Mouse (Mus musculus) thymus, adult 2 months (tissue): ENCODE measurements at regions not wholly inside any gene's neighbourhood (a gene's known extent, or its start where the extent isn't known, plus 50 kb on each side); places are given as distances from the start of the nearest gene placed in this dataset.

Source experiments
- CTCF ChIP-seq: fragments of 200-500 bp; IDR thresholded peaks from 2 replicates; pipeline ENCODE4 v1.5.1; 2012; ENCODE audit warnings: mild to moderate bottlenecking, control low read depth, low read length, moderate library complexity, borderline replicate concordance; ENCODE audit not compliant: control insufficient read depth, poor library complexity, insufficient read depth; ENCODE audit errors: extremely low read depth
- POLR2A ChIP-seq: fragments of 200-500 bp; IDR thresholded peaks from 2 replicates; pipeline ENCODE4 v1.6.1; 2012; ENCODE audit warnings: mild to moderate bottlenecking, low read length, control low read depth, moderate library complexity; ENCODE audit not compliant: control insufficient read depth, poor library complexity, insufficient read depth; ENCODE audit errors: extremely low read depth

DNA sequence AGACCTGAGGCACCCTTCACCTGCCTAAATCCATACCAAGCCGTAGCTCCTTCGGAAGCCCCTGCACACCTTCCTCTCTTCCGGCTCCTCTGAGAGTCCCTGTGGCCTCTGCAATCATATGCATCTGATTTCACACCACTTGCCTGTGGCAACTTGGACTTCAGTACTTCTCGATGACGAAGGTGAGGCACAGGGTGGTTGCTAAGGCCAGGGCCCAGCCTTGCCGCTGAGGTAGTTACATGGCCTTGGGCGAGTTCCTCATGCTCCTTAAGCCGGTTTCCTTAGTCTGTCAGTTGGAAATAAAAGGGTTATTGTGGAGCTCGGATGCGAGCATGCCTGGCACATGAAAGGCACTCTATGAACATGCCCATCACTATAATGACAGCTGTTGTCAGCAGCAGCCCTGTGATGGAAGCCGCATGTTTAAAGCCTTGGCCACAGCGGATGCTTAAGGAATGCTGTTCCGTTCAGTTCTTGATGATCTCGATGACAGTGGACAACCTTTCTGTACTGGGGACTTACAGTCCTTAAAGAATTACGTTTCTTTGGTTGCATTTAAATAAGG lies 162.0 kb upstream of the Zfp703 start:
- TF ChIP-seq POLR2A (no peak), CTCF (no peak)
